In genomic region chr12:54405066-54405465, GRCm38 (mm10) we compare ENCODE assay signal across 8 mouse cellular contexts.
A peak's percentile ranks its signal among the peaks of the same experiment; 100 is the strongest.
DNase-seq lines count a peak whose midpoint lies in the region; ATAC-seq and TF ChIP-seq lines count a peak whose summit lies in the region.

No protein-coding gene starts in this region.

- 79% methylated on average over 14 of the region's 14 CpGs for WGBS in kidney, adult 2 months
- 78% methylated on average over 14 of the region's 14 CpGs for WGBS in kidney, embryonic 14.5 days
- WGBS in hindbrain, postnatal 0 days: 52% methylated on average over 14 of the region's 14 CpGs
- WGBS in liver, embryonic 13.5 days (ENCODE audit: insufficient replicate concordance): 46% methylated on average over 14 of the region's 14 CpGs

- no peaks in the 10 kb centered on the region for H3K27me3 ChIP-seq in kidney, adult 2 months (replicated peaks; ENCODE audit: control insufficient read depth, insufficient read depth, low read length)
- no peaks in the 10 kb centered on the region for H3K27me3 ChIP-seq in kidney, embryonic 14.5 days (ENCODE audit: control insufficient read depth, insufficient read depth, low read length)
- H3K27me3 ChIP-seq in hindbrain, postnatal 0 days (ENCODE audit: insufficient read depth, low read length): no peaks in the 10 kb centered on the region
- no peaks in the 10 kb centered on the region for H3K27me3 ChIP-seq in liver, embryonic 13.5 days

- no peak overlapping the region for H3K4me2 ChIP-seq in kidney, embryonic 14.5 days (replicated peaks; ENCODE audit: low read depth, low read length)
- H3K4me2 ChIP-seq in hindbrain, postnatal 0 days (ENCODE audit: low read depth, low read length): peak overlapping the region; percentile 34; the same call in 1 of the 2 replicates
- 0 out of 2 replicates have a peak overlapping the region, but pooled peaks have one; percentile 14 for H3K4me2 ChIP-seq in liver, embryonic 13.5 days

- 0 out of 2 replicates have a peak, but pooled peaks cover 3% of the 10 kb centered on the region for H3K9me3 ChIP-seq in kidney, embryonic 14.5 days (ENCODE audit: control insufficient read depth, low read length)
- no peaks in the 10 kb centered on the region for H3K9me3 ChIP-seq in hindbrain, postnatal 0 days (ENCODE audit: low read length)
- H3K9me3 ChIP-seq in liver, embryonic 13.5 days (replicated peaks): no peaks in the 10 kb centered on the region

- no peak overlapping the region for H3K9ac ChIP-seq in kidney, embryonic 14.5 days (ENCODE audit: low read depth, low read length)
- no peak overlapping the region for H3K9ac ChIP-seq in hindbrain, postnatal 0 days (replicated peaks; ENCODE audit: low read length)
- no peak overlapping the region for H3K9ac ChIP-seq in liver, embryonic 13.5 days

- H3K4me3 ChIP-seq in kidney, adult 2 months (ENCODE audit: insufficient read depth, low read depth, low read length): no peak overlapping the region
- H3K4me3 ChIP-seq in kidney, embryonic 14.5 days (ENCODE audit: low read length): no peak overlapping the region
- H3K4me3 ChIP-seq in hindbrain, postnatal 0 days (ENCODE audit: low read length): no peak overlapping the region
- no peak overlapping the region for H3K4me3 ChIP-seq in liver, embryonic 13.5 days (replicated peaks)

- TF ChIP-seq CTCF in kidney, adult 2 months (conservative IDR thresholded peaks at IDR 0.05; ENCODE audit: insufficient read depth, insufficient read length, low read depth, low read length): no peak
- TF ChIP-seq CTCF in hindbrain, postnatal 0 days (IDR thresholded peaks at IDR 0.05; ENCODE audit: low read depth): no peak

- no peaks in the 10 kb centered on the region for H3K4me1 ChIP-seq in kidney, adult 2 months (ENCODE audit: control insufficient read depth, insufficient read depth, low read length)
- no peaks in the 10 kb centered on the region for H3K4me1 ChIP-seq in kidney, embryonic 14.5 days (ENCODE audit: control insufficient read depth, insufficient read depth, low read length)
- H3K4me1 ChIP-seq in hindbrain, postnatal 0 days (ENCODE audit: insufficient read depth, low read length): no peaks in the 10 kb centered on the region
- no peaks in the 10 kb centered on the region for H3K4me1 ChIP-seq in liver, embryonic 13.5 days (replicated peaks)

- H3K27ac ChIP-seq in kidney, adult 2 months (ENCODE audit: insufficient read depth, low read depth, low read length): no peak overlapping the region
- no peak overlapping the region for H3K27ac ChIP-seq in kidney, embryonic 14.5 days (ENCODE audit: low read depth, low read length)
- no peak overlapping the region for H3K27ac ChIP-seq in hindbrain, postnatal 0 days
- H3K27ac ChIP-seq in liver, embryonic 13.5 days: no peak overlapping the region

- DNase-seq in kidney, adult 2 months: peak; percentile 42
- DNase-seq in adrenal gland, postnatal 10 days: peak; percentile 71
- peak; percentile 80 for DNase-seq in gastrocnemius, adult 18-20 months (ENCODE audit: low spot score)
- peak; percentile 24 for DNase-seq in hindbrain, postnatal 0 days (ENCODE audit: low spot score)
- peak; percentile 0 for DNase-seq in liver, embryonic 13.5 days
- peak; percentile 7 to 21 for DNase-seq in natural killer cell, adult 2 months (ENCODE audit: low spot score in 2 of 2)

- TF ChIP-seq POLR2A in kidney, adult 2 months (IDR thresholded peaks at IDR 0.05; ENCODE audit: low read depth, low read length): no peak

- H3K36me3 ChIP-seq in kidney, adult 2 months (ENCODE audit: control insufficient read depth, insufficient read depth, low read length): no peaks in the 10 kb centered on the region
- H3K36me3 ChIP-seq in kidney, embryonic 14.5 days (ENCODE audit: control insufficient read depth, insufficient read depth, low read length): no peaks in the 10 kb centered on the region
- H3K36me3 ChIP-seq in hindbrain, postnatal 0 days (ENCODE audit: insufficient read depth, low read length): no peaks in the 10 kb centered on the region
- no peaks in the 10 kb centered on the region for H3K36me3 ChIP-seq in liver, embryonic 13.5 days

- no peak for ATAC-seq in kidney, embryonic 14.5 days (ENCODE audit: low FRiP score, low TSS enrichment)
- no peak for ATAC-seq in hindbrain, postnatal 0 days
- ATAC-seq in liver, embryonic 13.5 days (ENCODE audit: low read depth): no peak
- no peak for ATAC-seq in inflammation-experienced regulatory T-cells, adult 6 months

Comparison
In these comparisons a context has a peak if more than half of its experiments do, and no peak if none do; other contexts are left out.
1. DNase-seq: peak in every context shown above with its lines; median percentile 80 in gastrocnemius, adult 18-20 months; 71 in adrenal gland, postnatal 10 days; 42 in kidney, adult 2 months; 24 in hindbrain, postnatal 0 days; 14 in natural killer cell, adult 2 months; 0 in liver, embryonic 13.5 days.